Mouse (Mus musculus) erythroblast, embryonic 14.5 days (primary cell): ENCODE data around the gene Apol8. TPM values are rescaled to one million over a fixed set of nuclear protein-coding genes. Genes with fewer than 3 reads are reported as not detected.

Experiments used
- H3K27me3 ChIP-seq: 2 replicates; pipeline ENCODE4 v1.6.1; 2012; ENCODE audit warnings: inconsistent platforms; ENCODE audit not compliant: control insufficient read depth
- H3K36me3 ChIP-seq: 2 replicates; pipeline ENCODE4 v1.6.1; 2012; ENCODE audit warnings: mild to moderate bottlenecking, inconsistent platforms; ENCODE audit not compliant: control insufficient read depth
- H3K4me1 ChIP-seq: 2 replicates; pipeline ENCODE4 v1.6.1; 2012; ENCODE audit warnings: inconsistent platforms; ENCODE audit not compliant: control insufficient read depth
- H3K4me3 ChIP-seq: replicated peaks from 2 replicates; pipeline ENCODE3; 2012; ENCODE audit warnings: moderate library complexity, mild to moderate bottlenecking, inconsistent platforms
- H3K9me3 ChIP-seq: 2 replicates; pipeline ENCODE4 v1.6.1; 2012; ENCODE audit warnings: low read length, inconsistent platforms, mixed read lengths; ENCODE audit not compliant: control insufficient read depth
- GATA1 ChIP-seq: IDR thresholded peaks from 2 replicates; pipeline ENCODE4 v1.6.1; 2012; ENCODE audit warnings: low read length, inconsistent platforms, mixed read lengths
- TAL1 ChIP-seq: IDR thresholded peaks from 3 replicates; pipeline ENCODE4 v1.6.1; 2012; ENCODE audit warnings: low read length, inconsistent platforms, mixed read lengths
- polyA plus RNA-seq: library from polyadenylated mRNA; stranded (reverse); fragments of >175 nt; gene quantifications from 2 replicates; pipeline ENCODE4 v1.2.3, GENCODE M21; 2012

Apol8 gene
- polyA plus RNA-seq, result 13.3 and 17.7 TPM in 2 replicates

- no peaks in the 10 kb centered on the region for H3K27me3 ChIP-seq
- TF ChIP-seq GATA1 (peak; percentile 11; the same call in 1 of the 2 replicates), TAL1 (no peak)
- peaks cover 63% of the 10 kb centered on the region for H3K36me3 ChIP-seq
- H3K4me1 ChIP-seq, result peaks cover 48% of the 10 kb centered on the region
- H3K9me3 ChIP-seq, result peaks cover 6% of the 10 kb centered on the region; the same call in 1 of the 2 replicates
- H3K4me3 ChIP-seq, result peak within 1 kb of the TSS; percentile 83
Observed at GRCm38 (mm10) chr15:77756848-77757247, at the start of gene Apol8. Gene Apol8, minus strand, starts transcription at chr15:77757003.

- TF ChIP-seq TAL1 (no peak), GATA1 (no peak)
- no peak overlapping the region for H3K4me3 ChIP-seq
- peaks cover 6% of the 10 kb centered on the region for H3K4me1 ChIP-seq
- peaks cover 100% of the 10 kb centered on the region for H3K36me3 ChIP-seq
- no peaks in the 10 kb centered on the region for H3K9me3 ChIP-seq
- H3K27me3 ChIP-seq, result no peaks in the 10 kb centered on the region
Observed at GRCm38 (mm10) chr15:77805657-77806056, 48.9 kb upstream of the Apol8 start.

GRCm38 (mm10) chr15:77804949-77805348 lies 48.1 kb upstream of the Apol8 start:
- Histone ChIP-seq H3K4me1 (peaks cover 8% of the 10 kb centered on the region), H3K4me3 (no peak overlapping the region), H3K36me3 (peaks cover 98% of the 10 kb centered on the region), H3K9me3 (no peaks in the 10 kb centered on the region), H3K27me3 (no peaks in the 10 kb centered on the region)
- TF ChIP-seq TAL1 (no peak), GATA1 (no peak)

- Histone ChIP-seq H3K27me3 (no peaks in the 10 kb centered on the region), H3K36me3 (peaks cover 98% of the 10 kb centered on the region), H3K4me3 (no peak overlapping the region), H3K9me3 (no peaks in the 10 kb centered on the region), H3K4me1 (peaks cover 13% of the 10 kb centered on the region)
- TF ChIP-seq GATA1, result no peak
- no peak for TF ChIP-seq TAL1
Observed at GRCm38 (mm10) chr15:77804460-77804859, 47.7 kb upstream of the Apol8 start.

- H3K36me3 ChIP-seq, result peaks cover 98% of the 10 kb centered on the region
- H3K4me1 ChIP-seq, result peaks cover 20% of the 10 kb centered on the region
Observed at GRCm38 (mm10) chr15:77803747-77804146, 46.9 kb upstream of the Apol8 start.

GRCm38 (mm10) chr15:77802992-77803391 lies 46.2 kb upstream of the Apol8 start:
- Histone ChIP-seq H3K4me3 (no peak overlapping the region), H3K4me1 (peaks cover 23% of the 10 kb centered on the region), H3K9me3 (no peaks in the 10 kb centered on the region), H3K27me3 (no peaks in the 10 kb centered on the region), H3K36me3 (peaks cover 98% of the 10 kb centered on the region)
- no peak for TF ChIP-seq GATA1
- TF ChIP-seq TAL1, result no peak

More at GRCm38 (mm10) chr15:77803747-77804146, 46.9 kb upstream of the Apol8 start:
- TF ChIP-seq GATA1 (no peak), TAL1 (no peak)
- no peaks in the 10 kb centered on the region for H3K9me3 ChIP-seq
- no peaks in the 10 kb centered on the region for H3K27me3 ChIP-seq
- no peak overlapping the region for H3K4me3 ChIP-seq

GRCm38 (mm10) chr15:77801188-77801587 lies 44.4 kb upstream of the Apol8 start:
- no peaks in the 10 kb centered on the region for H3K9me3 ChIP-seq
- H3K4me1 ChIP-seq, result peaks cover 26% of the 10 kb centered on the region
- TF ChIP-seq GATA1 (no peak), TAL1 (no peak)

GRCm38 (mm10) chr15:77800511-77800910 lies 43.7 kb upstream of the Apol8 start:
- TF ChIP-seq TAL1 (no peak), GATA1 (no peak)

More at GRCm38 (mm10) chr15:77801188-77801587, 44.4 kb upstream of the Apol8 start:
- Histone ChIP-seq H3K36me3 (peaks cover 98% of the 10 kb centered on the region), H3K27me3 (no peaks in the 10 kb centered on the region), H3K4me3 (no peak overlapping the region)

GRCm38 (mm10) chr15:77799491-77800474 lies 43.0 kb upstream of the Apol8 start:
- Histone ChIP-seq H3K27me3 (no peaks in the 10 kb centered on the region), H3K4me1 (peaks cover 26% of the 10 kb centered on the region), H3K36me3 (peaks cover 98% of the 10 kb centered on the region), H3K4me3 (no peak overlapping the region), H3K9me3 (no peaks in the 10 kb centered on the region)
- TF ChIP-seq GATA1, result no peak
- no peak for TF ChIP-seq TAL1

More at GRCm38 (mm10) chr15:77800511-77800910, 43.7 kb upstream of the Apol8 start:
- H3K4me1 ChIP-seq, result peaks cover 26% of the 10 kb centered on the region
- no peak overlapping the region for H3K4me3 ChIP-seq
- no peaks in the 10 kb centered on the region for H3K27me3 ChIP-seq
- H3K9me3 ChIP-seq, result no peaks in the 10 kb centered on the region
- peaks cover 98% of the 10 kb centered on the region for H3K36me3 ChIP-seq
